Mouse (Mus musculus) embryonic stem cell, embryonic (primary cell): ENCODE measurements around the gene Slc15a4.

Source experiments
- CTCF ChIA-PET, 4 experiments: fragments of 300-600 bp in 2 of 4; fragments of 350-600 bp in 2 of 4; sonication (Branson Sonifier 250); formaldehyde crosslinking; loops; one replicate each; lab custom pipeline; 2022; ENCODE audit warnings: inconsistent platforms in 2 of 4; lab: Charles Lee
- POLR2A ChIA-PET, 4 experiments: fragments of 300-600 bp in 2 of 4; fragments of 350-600 bp in 2 of 4; sonication (Branson Sonifier 250); formaldehyde crosslinking; loops; one replicate each; lab custom pipeline; 2022; ENCODE audit warnings: antibody characterized with exemption in 4 of 4, inconsistent platforms in 1 of 4; lab: Charles Lee

Gene Slc15a4

GRCm38 (mm10) chr5:127609191-127609714, 23.4 kb downstream of the Slc15a4 start:
- POLR2A ChIA-PET, result interaction anchor here in 3 of 4 experiments (1.0 to 3.8 kb wide), 10 partner anchors 8 to 86 kb away, joined by 3 to 27 read pairs (median 5); partner anchors contain the start of gene Slc15a4 (in 1 of the 3)

DNA sequence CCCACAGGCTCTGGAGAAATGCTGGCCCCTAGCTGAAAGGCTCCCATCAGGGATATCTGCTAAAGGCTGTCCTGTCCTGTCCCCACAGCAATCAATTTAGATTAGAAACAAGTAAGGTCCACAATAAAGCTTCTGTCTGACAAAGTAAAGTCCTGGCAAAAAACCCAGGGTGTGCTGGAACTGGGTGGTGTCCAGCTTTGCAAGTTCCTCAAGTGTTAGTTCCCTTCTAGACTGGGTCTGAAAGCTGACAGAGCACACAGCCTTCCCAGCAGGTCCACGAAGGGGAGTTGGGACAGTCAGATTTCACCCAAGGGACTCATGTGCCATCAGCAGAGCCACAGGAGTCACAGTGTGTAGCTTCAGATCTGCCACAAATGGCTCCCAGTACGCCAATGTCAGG, 25.2 kb downstream of the Slc15a4 start:
- CTCF ChIA-PET, result interaction anchor here in 1 of 4 experiments (0.9 kb wide), 1 partner anchor 13 kb away, joined by 3 read pairs; no protein-coding TSS in a partner anchor
- POLR2A ChIA-PET, result interaction anchor here in 3 of 4 experiments (0.9 to 2.7 kb wide), 12 partner anchors 8 to 33 kb away, joined by 3 to 10 read pairs (median 4); partner anchors contain the start of gene Slc15a4 (in 1 of the 3)

More at GRCm38 (mm10) chr5:127609191-127609714, 23.4 kb downstream of the Slc15a4 start:
- CTCF ChIA-PET, result interaction anchor here in 2 of 4 experiments (0.6 to 2.5 kb wide), 6 partner anchors 17 to 75 kb away, joined by 3 to 10 read pairs (median 4); no protein-coding TSS in a partner anchor

- POLR2A ChIA-PET, result interaction anchor here in 2 of 4 experiments (1.0 to 3.3 kb wide), 5 partner anchors 8 to 10 kb away, joined by 3 to 18 read pairs (median 3); no protein-coding TSS in a partner anchor
- CTCF ChIA-PET, result no interaction called here
These were observed 29.7 kb downstream of the Slc15a4 start for GRCm38 (mm10) chr5:127602996-127603395.

DNA sequence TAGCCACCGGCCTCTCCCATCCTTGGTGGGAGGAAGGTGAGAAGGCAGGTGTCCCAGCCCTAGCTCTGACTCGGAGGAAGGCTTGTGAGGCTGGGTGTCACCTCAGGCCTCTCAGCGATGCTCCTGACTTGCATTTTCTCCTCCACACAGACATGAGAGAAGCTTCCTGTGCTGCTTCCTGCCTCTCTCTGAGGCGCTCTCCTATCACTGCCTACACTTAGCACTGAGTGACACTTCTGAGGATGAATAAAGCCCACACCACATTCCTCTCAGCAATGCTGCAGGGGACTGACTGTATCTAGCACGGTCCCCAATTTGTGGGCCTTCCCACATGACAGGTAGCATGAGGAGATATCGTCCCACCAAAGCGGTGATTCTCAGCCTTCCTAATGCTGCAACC, 35.8 kb downstream of the Slc15a4 start:
- CTCF ChIA-PET, result interaction anchor here in 1 of 4 experiments (1.3 kb wide), 1 partner anchor 52 kb away, joined by 8 read pairs; no protein-coding TSS in a partner anchor

DNA sequence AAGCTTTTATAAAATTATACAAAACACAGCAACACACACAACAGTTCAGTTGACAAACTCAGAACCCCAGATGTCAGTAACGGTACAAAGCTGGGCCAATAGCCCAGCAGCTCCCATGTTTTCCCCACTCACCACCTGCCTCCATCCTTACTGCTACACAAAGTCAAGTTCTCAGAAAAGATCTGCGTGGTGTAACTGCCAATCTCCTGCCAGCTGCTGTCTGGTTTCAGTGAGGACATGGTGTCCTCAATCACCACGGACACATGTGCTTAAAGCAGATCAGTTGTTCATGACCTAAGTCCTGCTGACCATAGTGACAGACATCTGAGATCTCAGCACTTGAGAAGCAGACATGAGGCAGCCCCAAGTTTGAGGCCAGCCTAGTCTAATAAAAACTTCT, 37.0 kb downstream of the Slc15a4 start:
- CTCF ChIA-PET, result interaction anchor here in 1 of 4 experiments (0.7 to 5.5 kb wide), 3 partner anchors 12 to 86 kb away, joined by 3 to 43 read pairs (median 7); no protein-coding TSS in a partner anchor
- POLR2A ChIA-PET, result interaction anchor here in 2 of 4 experiments (0.6 to 2.3 kb wide), 4 partner anchors 8 to 223 kb away, joined by 3 to 9 read pairs (median 4); no protein-coding TSS in a partner anchor

More for the DNA sequence above, 35.8 kb downstream of the Slc15a4 start:
- POLR2A ChIA-PET, result interaction anchor here in 1 of 4 experiments (0.5 to 0.6 kb wide), 3 partner anchors 42 to 154 kb away, joined by 3 to 8 read pairs (median 4); no protein-coding TSS in a partner anchor

GRCm38 (mm10) chr5:127592854-127593253, 39.8 kb downstream of the Slc15a4 start:
- ChIA-PET CTCF (interaction anchor here (0.5 to 5.5 kb wide), 24 partner anchors 9 to 1010 kb away, joined by 3 to 43 read pairs (median 4); partner anchors contain the start of gene Glt1d1 (in 1 of the 4)), POLR2A (interaction anchor here in 3 of 4 experiments (0.7 to 2.7 kb wide), 15 partner anchors 8 to 66 kb away, joined by 3 to 12 read pairs (median 5); partner anchors contain the start of gene Slc15a4 (in 1 of the 3))

DNA sequence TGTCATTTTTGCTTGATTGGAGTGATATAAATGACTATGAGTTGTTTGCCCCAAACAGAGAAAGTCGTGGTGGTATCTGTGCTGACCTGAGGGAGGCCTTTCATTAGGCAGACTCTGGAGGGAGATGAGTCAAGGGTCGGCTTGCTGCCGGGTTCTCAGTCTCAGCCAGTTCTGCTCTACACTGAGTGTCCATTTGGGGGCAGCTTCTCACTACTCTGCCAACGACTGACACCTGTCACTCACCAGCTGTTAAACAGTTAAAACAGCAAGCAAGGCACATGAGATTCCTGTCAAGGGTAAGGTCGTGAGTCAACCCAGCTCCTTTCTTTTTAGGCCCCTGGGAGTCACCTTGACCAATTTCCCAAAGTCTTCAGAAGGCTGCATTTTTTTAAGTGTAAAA, 40.3 kb downstream of the Slc15a4 start:
- ChIA-PET POLR2A (interaction anchor here in 3 of 4 experiments (0.5 to 2.7 kb wide), 15 partner anchors 11 to 1025 kb away, joined by 3 to 12 read pairs (median 4); partner anchors contain the start of gene Slc15a4 (in 1 of the 3)), CTCF (interaction anchor here (0.5 to 5.5 kb wide), 26 partner anchors 9 to 1011 kb away, joined by 3 to 43 read pairs (median 4); partner anchors contain the start of gene Glt1d1 (in 1 of the 4))

GRCm38 (mm10) chr5:127587854-127588253, 44.8 kb downstream of the Slc15a4 start:
- ChIA-PET CTCF (interaction anchor here in 2 of 4 experiments (0.9 to 3.3 kb wide), 2 partner anchors 51 to 60 kb away, joined by 3 to 12 read pairs; no protein-coding TSS in a partner anchor), POLR2A (interaction anchor here in 1 of 4 experiments (1.4 kb wide), 1 partner anchor 29 kb away, joined by 3 read pairs; no protein-coding TSS in a partner anchor)

GRCm38 (mm10) chr5:127583658-127584057, 49.0 kb downstream of the Slc15a4 start:
- CTCF ChIA-PET, result interaction anchor here (0.5 to 1.9 kb wide), 14 partner anchors 8 to 130 kb away, joined by 3 to 11 read pairs (median 5); no protein-coding TSS in a partner anchor
- POLR2A ChIA-PET, result interaction anchor here in 2 of 4 experiments (0.8 to 1.5 kb wide), 6 partner anchors 10 to 52 kb away, joined by 3 to 5 read pairs (median 4); no protein-coding TSS in a partner anchor

DNA sequence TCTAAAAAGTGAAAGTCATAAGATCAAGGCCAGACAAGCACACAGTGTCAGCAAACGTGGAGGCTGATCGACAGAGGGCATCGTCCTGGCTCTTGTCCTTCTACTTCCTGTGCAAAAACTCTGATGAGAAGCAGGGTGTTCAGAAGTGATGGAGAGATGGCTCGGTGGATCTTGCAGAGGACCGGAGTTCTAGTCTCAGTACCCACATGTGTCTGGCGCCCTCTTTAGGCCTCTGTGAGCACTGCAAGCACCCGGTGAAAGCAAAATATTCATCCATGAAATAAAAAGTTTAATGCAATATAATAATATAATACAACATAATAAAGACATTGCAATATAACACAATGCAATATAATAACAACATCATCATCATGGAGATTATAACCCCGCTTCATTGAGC, 55.3 kb downstream of the Slc15a4 start:
- ChIA-PET CTCF (no interaction called here), POLR2A (no interaction called here)

DNA sequence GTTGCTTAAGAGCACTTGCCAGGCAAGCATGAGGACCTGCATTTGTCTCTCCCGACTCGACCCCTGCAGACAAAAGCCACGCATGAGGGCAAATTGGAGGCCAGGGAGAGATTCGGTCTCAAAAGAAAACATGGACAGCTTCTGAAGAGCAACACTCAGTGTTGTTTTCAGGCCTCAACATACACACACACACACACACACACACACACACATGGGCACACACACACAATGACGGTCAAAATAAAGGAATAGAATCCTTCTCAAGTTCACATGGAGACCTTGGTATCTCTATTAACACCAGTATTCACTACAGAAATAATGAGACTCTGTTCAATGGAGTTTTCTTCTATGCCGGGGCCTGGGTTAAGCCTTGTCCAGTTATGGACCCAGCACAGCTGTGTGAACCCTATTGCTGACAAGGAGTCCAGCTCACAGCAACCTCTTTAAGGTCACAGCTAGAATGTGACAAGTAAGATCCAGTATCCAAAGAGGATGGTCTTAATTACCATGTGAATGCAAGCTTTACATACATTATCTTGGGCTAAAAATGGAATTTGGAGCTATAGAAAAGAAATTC, 65.4 kb downstream of the Slc15a4 start:
- POLR2A ChIA-PET, result interaction anchor here in 1 of 4 experiments (0.6 kb wide), 1 partner anchor 47 kb away, joined by 3 read pairs; no protein-coding TSS in a partner anchor
- CTCF ChIA-PET, result interaction anchor here in 2 of 4 experiments (0.7 to 1.0 kb wide), 2 partner anchors 16 to 133 kb away, joined by 3 to 4 read pairs; no protein-coding TSS in a partner anchor

- POLR2A ChIA-PET, result no interaction called here
- CTCF ChIA-PET, result no interaction called here
These were observed 71.6 kb downstream of the Slc15a4 start for GRCm38 (mm10) chr5:127561086-127561485.

- ChIA-PET CTCF (no interaction called here), POLR2A (interaction anchor here in 1 of 4 experiments (0.7 kb wide), 1 partner anchor 307 kb away, joined by 3 read pairs; no protein-coding TSS in a partner anchor)
These were observed 84.6 kb downstream of the Slc15a4 start for GRCm38 (mm10) chr5:127548136-127548535.

DNA sequence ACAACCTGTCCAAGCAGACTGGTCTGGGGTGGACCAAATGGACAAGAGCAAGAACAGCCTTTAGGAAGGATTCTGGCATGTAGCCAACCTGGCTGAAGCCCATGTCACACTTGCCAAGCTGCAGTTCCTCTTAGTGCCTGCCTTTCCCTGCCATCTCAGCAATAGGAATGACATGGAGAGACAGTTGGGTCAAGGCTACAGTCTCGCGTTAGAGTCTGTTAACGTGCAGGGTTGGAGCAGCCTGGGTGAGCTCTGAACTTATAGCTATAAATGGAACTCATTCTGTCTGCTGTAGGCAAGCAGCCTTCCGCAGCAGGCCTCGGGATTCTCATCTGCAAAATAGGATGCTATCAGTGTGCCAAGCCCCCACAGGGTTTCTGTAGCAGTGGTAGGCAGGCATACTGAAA, 86.1 kb downstream of the Slc15a4 start:
- CTCF ChIA-PET, result interaction anchor here in 1 of 4 experiments (1.2 kb wide), 1 partner anchor 12 kb away, joined by 3 read pairs; no protein-coding TSS in a partner anchor
- POLR2A ChIA-PET, result no interaction called here
